Mouse (Mus musculus) kidney, adult 2 months (tissue): ENCODE data around the gene Mpzl3.

Experiments used
- CTCF ChIP-seq: fragments of 200-500 bp; conservative IDR thresholded peaks from 2 replicates; pipeline ENCODE4 v1.5.1; 2011; ENCODE audit warnings: low read depth, mild to moderate bottlenecking, control low read depth, low read length, moderate library complexity, mixed read lengths; ENCODE audit not compliant: insufficient read depth, insufficient read length
- POLR2A ChIP-seq: fragments of 200-500 bp; IDR thresholded peaks from one replicate; pipeline ENCODE4 v1.6.1; 2011; ENCODE audit warnings: low read depth, low read length, control low read depth

GRCm38 (mm10) chr9:45058304-45058940 lies 3.4 kb downstream of the Mpzl3 start:
- TF ChIP-seq CTCF (no peak), POLR2A (no peak)
